Mouse (Mus musculus): Measurements from ENCODE around the gene Ispd.

DNA sequence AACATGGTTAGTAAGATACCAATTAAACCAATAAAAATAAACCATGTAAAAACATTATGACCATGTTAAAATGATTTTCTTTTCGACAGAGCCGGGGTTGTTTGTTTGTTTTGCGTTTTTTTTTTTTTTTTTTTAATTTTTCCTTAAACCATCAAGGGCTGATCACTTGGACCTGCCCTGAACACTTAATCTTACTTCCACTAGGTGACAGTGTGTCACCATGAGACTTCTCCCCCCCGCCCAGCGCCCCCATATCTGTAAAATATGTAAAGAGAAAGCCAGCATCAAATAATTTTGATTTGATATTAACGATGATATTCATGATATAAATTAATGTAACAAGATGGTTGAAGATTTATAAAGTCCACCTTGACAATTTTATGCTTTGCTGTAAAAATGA, 300.5 kb downstream of the Ispd start:
- no peak for TF ChIP-seq CTCF (conservative IDR thresholded peaks at IDR 0.05; ENCODE audit: insufficient read depth, insufficient read length, low read depth, low read length)
- TF ChIP-seq POLR2A (IDR thresholded peaks at IDR 0.05; ENCODE audit: low read depth, low read length), result no peak
